Mouse (Mus musculus) layer of hippocampus, adult 2 months (tissue): Measurements from ENCODE around the gene Mitf. TPM values are rescaled to one million over a fixed set of nuclear protein-coding genes. Genes with fewer than 3 reads are reported as not detected.

Experiments
- DNase-seq, 2 experiments: peaks; one replicate each; pipeline ENCODE4 v3.0.0; 2022; ENCODE audit warnings: low spot score in 2 of 2
- H3K27ac ChIP-seq: fragments of 200-600 bp; 2 replicates; pipeline ENCODE4 v1.8.1; 2022
- H3K4me3 ChIP-seq: fragments of 200-600 bp; 2 replicates; pipeline ENCODE4 v1.8.1; 2022; ENCODE audit warnings: mild to moderate bottlenecking
- CTCF ChIP-seq: fragments of 200-600 bp; conservative IDR thresholded peaks from 2 replicates; pipeline ENCODE4 v1.8.1; 2022; ENCODE audit warnings: antibody characterized with exemption, mild to moderate bottlenecking, moderate library complexity
- total RNA-seq, 2 experiments: library from RNA; stranded (reverse); gene quantifications; 2 replicates each; pipeline ENCODE4 v1.2.3; 2021

The Mitf gene
- total RNA-seq, 2 experiments from 2014 or later, result 7.2 to 7.9 TPM

DNA sequence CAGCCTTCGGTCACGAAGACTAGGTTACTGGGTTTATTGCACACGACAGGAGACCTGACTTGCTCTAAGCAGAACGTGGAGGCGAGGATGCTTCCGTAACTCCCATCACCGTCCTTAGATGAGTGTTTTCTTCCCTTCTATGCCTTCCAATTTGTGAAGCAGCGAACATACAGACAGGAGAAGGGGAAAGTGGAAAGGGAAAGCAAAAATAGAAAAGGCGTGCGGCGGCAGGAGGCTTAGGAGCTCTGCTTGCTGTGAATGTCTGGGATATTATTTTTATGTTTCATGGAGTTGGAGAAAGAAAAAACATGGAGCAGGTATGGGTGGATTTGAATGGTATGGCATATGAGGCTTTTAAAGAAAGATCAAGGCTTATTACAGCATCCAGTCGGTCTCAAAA is 186.7 kb downstream of the Mitf start:
- Histone ChIP-seq H3K4me3 (no peak overlapping the region), H3K27ac (no peak overlapping the region)
- no peak for TF ChIP-seq CTCF
- no peak for DNase-seq

DNA sequence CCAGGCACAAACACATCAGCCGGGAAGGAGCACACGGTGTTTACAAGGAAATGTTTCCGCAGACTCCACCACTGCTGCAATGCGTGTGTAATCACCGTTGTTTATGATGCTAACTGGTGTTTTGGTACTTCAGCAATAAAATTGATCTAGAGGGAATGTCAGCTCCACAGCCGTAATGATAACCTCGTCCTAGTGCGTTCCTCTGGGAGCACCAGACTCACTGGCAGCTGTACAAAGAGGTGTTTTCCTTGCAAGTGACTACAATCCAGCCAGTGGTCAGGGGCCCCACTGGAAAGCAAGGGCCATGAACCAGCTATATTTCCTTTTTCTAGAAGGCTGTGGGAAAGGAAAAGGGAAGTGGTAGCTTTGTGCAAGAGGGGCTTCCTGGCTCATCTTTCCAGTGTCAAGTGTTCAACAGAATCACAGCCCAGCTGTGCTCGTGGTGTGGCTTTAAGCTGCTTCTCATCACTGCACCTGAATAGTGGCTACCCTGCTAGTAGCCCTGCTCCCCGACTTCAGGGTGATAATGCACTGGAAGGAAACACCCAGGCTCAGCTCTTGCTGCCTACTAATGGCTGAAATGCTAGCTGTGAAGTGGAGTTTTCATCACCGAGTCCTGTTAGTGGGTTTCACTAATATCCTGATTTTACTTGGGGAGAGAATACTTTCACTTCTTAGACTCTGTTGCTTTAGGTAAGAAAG is 188.9 kb downstream of the Mitf start:
- Histone ChIP-seq H3K27ac (no peak overlapping the region), H3K4me3 (no peak overlapping the region)
- no peak for TF ChIP-seq CTCF
- DNase-seq, result no peak

DNA sequence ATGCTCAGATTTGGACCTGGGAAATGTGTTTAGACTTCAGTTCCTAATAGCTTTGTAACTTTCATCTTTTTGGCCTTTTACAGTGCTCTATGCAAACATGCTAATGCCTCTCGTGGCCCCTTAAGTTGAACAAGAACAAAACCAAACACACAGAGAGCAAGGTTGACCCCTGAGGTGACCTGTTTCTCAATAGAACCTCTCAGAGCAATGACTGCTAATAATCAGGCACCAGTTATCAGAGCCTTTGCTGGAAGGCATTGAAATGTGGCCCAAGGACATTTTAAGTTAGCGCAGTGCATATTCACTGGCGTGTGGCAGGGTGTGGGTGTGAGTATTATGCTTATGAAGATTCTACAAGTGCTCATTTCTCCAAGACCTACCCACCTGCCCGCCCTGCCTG is 194.7 kb downstream of the Mitf start:
- Histone ChIP-seq H3K4me3 (no peak overlapping the region), H3K27ac (no peak overlapping the region)
- TF ChIP-seq CTCF, result no peak
- no peak for DNase-seq

DNA sequence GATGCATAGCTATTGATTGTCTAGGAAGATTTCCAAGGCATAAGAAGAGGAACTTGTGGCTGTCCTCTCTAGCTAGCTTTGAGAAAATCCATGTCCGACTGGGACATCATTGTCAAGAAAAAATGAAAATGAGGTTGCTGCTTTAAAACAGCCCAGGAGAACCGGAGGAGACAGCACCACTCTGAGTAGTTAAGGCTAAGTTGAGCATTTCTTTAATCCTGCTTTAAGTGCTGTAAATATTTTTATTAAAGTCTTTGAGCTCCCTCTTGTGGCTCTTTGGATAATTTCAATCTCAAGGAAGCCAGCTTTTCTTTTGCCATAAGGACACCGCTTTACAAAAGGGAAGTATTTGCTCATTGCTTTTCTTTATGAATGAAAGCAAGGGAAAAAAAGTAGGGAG is 196.3 kb downstream of the Mitf start:
- Histone ChIP-seq H3K27ac (no peak overlapping the region), H3K4me3 (no peak overlapping the region)
- peak; percentile 85 for TF ChIP-seq CTCF
- peak; percentile 35 to 67 for DNase-seq

DNA sequence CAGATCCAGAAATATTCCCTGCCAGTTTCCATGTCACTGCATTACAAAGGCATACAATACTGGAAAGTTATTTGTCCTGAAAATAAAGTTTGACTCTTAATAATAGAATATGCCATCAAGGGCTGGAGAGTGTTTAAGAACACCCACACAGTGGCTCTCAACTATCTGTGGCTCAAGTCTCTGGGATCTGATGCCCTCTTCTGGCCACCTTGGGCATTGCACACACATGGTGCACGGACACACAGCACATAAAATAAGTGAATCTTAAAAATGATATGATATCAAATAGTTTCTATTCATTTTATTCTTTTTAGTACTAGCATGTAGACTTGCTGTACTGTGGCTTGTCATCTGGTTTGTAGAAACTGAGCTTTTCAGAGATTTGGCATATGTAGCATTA is 198.7 kb downstream of the Mitf start:
- no peak for DNase-seq
- peak; percentile 76 for TF ChIP-seq CTCF
- no peak overlapping the region for H3K4me3 ChIP-seq

DNA sequence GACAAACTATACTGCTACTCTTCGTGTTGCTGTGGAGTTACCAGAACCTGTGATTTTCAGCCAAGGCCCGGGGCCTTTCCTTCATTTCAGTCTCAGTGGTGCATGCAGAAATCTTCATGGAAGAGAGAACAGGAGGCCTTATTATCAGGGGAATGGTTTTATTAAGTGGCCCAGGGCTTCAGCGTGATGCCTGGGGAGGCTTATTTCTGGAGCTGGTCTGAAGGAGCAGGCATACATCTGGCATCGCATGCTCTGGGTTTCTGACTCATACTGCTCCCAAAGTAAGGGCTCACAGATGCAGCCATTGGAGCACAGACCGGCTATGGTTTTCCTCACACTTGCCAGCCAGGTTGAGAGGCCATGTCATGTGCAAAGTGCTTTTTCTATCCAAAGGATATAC is 208.2 kb downstream of the Mitf start:
- H3K27ac ChIP-seq, result no peak overlapping the region
- no peak for DNase-seq
- no peak for TF ChIP-seq CTCF
- no peak overlapping the region for H3K4me3 ChIP-seq

More for the DNA sequence above, 198.7 kb downstream of the Mitf start:
- no peak overlapping the region for H3K27ac ChIP-seq

DNA sequence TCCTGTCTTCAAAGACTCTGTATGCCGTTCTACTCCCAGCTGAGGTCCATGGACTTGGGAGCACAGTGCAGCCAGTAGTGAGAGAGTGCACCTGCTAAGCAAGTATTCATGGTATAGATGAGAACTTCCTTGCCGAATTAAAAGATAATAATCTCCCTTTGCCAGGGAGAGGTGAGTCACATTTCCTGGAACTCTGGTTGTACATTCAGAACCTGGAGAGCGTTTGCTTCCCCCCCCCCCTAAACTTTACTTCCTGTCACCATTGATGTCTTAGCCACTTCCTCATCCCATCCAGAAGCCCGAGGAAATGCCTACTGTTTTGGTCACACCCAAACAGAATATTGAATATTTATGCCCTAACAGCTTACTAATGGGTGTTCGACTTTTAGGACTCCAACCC is 209.0 kb downstream of the Mitf start:
- TF ChIP-seq CTCF, result no peak
- DNase-seq, result no peak
- Histone ChIP-seq H3K27ac (no peak overlapping the region), H3K4me3 (no peak overlapping the region)

DNA sequence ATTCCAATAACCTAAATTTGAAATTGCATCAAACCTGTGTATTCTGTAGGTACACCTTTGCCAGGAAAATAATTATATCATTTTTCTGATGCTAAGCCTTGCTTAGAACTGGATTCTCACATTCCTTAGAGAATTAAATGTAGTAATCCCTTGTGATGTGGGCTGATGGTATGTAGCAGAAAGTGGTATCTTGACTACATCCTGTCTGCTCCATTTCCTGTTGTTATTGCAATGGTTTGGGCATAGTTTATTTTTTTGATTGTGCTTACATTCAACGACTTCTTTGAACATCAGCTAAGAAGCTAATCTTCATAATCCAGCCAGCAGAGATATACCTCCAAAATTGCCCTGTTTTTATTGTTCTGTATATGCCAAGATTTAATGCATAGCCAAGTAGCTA is 217.0 kb downstream of the Mitf start:
- H3K27ac ChIP-seq, result no peak overlapping the region

DNA sequence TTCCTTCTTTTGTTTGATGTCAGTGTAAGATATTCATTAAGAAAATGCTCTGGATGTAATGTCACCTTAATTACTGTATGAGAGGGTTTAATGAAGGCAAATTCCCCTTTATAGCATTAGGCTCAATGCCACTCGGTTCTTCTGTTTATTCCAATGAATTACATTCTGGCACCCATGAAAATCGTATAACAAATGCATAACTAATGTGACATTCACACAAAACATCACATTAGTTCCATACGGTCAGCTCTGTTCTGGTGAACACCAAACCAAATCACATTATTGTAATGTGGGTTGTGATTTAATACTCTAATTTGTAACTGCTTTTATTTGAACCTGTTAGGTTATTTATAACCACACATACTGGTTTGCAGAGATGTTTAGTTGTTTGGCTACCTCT is 231.7 kb downstream of the Mitf start:
- no peak overlapping the region for H3K27ac ChIP-seq
- TF ChIP-seq CTCF, result no peak
- H3K4me3 ChIP-seq, result no peak overlapping the region
- no peak for DNase-seq

More for the DNA sequence above, 217.0 kb downstream of the Mitf start:
- no peak for TF ChIP-seq CTCF
- DNase-seq, result no peak
- H3K4me3 ChIP-seq, result no peak overlapping the region

DNA sequence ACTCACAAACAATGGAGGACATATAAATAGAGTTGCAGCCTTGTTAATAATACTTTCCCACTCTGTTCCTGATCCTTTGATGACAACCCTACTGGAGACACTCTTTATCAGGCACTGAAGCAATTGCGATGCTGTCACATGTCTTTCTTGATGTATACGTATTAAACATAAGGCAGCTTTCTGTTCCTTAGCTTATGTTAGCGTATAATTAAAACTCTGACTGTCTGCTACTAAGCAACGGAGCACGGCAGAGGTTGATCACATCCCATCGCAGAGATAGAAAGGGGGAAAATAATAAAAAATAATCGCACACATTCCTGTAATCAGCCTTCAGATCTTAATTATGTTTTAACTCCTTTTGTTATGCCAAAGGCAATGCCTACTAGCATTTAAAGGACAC is 234.9 kb downstream of the Mitf start:
- Histone ChIP-seq H3K27ac (no peak overlapping the region), H3K4me3 (no peak overlapping the region)
- no peak for DNase-seq
- TF ChIP-seq CTCF, result no peak

DNA sequence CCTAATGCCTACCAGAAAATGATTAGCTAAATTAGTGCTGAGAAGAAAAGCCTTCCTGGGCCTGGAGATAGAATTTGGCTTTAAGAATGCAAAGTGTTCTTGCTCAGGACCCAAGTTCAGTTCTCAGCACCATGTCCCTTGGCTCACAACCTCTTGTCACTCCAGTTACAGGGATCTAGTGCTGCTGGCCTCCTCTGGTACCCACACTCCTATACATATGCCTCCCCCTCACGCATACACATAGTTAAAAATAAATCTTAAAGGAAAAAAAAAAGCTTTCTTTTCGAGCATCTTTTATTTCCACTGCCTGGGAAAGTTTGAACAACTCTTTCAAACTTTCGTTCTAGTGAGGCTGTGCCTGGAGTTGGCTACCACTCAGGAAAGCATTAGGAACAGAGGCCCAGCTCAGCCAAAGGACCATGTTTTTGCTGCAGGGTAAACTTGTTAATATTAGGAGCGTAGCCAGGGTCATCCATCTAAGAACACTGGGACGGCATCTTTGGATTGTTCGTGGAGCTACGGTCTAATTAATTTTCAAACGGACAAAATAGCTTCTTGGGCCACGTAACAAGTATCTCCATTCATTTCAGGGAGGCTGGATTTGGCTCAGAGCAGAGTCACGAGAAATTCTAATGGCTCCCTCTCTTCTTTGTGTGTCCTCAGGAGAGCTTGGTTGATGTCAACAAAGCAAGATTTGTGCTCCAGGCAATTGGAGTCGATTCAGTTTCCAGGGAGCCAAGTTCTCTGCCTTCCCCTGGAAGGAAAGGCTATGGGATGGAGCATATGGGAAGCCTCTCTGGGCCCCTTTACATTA is 239.7 kb downstream of the Mitf start:
- H3K4me3 ChIP-seq, result no peak overlapping the region
- H3K27ac ChIP-seq, result peak overlapping the region; percentile 78
- TF ChIP-seq CTCF, result no peak
- peak; percentile 27 to 64 for DNase-seq

DNA sequence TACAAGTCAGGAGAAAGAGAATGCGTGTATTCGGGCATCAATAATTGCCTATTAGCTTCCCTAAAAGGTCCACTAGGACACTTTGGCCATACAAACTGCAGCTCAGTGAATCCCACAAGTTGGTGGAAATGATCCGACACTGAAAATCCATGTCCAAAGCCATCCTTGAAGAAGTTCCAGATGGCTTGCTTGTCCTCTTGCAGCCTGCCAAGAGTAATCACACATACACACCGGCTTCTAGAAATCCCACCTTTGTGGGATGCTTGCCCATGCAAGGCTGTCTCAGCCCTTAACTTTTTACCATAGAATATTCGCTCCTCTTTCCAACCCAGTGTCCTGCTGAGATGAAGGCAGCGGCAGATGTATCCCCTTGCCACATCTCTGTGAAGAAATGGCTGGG is 240.9 kb downstream of the Mitf start:
- TF ChIP-seq CTCF, result no peak
- Histone ChIP-seq H3K4me3 (no peak overlapping the region), H3K27ac (no peak overlapping the region)
- no peak for DNase-seq

DNA sequence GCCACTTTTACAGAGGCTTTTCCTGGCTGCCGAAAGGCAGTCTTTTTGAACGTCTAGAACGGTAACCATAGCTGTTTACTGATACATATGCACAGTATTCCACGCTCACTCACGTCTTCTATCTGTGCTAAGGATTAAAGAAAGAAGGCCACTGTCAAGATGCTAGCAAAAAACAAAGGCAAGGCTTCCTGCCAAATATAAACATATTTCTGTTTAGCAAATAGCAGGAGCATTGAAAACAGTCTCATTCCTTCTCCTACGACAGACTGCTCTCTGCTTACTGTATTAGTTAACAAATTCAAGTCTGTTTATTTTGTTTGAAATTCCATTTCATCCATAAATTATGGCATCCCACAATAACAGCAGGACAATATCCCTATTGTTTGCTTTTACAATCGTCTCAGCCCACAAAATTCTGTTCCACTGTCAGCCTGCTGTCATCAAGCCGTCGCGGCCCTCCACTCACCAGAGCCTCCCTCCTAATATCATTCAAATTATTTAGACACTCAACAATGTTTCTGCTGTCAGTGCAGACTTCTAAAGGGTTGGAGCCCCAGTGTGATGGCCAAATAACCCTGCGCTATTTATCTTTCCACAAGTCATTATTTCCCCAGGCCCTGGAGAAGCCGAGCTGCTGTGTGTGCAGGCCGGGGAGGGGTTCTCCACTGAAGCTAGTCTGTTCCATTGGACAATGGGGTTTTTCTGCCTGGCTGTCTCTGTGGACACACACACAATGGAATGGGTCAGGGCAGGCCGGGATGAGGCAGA is 242.0 kb downstream of the Mitf start:
- DNase-seq, result peak; percentile 13 to 42
- peak overlapping the region; percentile 37; the same call in 1 of the 2 replicates for H3K27ac ChIP-seq
- TF ChIP-seq CTCF, result no peak
- H3K4me3 ChIP-seq, result no peak overlapping the region
